Mouse (Mus musculus) kidney, adult 18-20 months (tissue): ENCODE measurements at regions not wholly inside any gene's neighbourhood (a gene's known extent, or its start where the extent isn't known, plus 50 kb on each side); places are given as distances from the start of the nearest gene placed in this dataset.

ENCODE experiments used
- DNase-seq: peaks from one replicate; pipeline ENCODE4 v3.0.0; 2021

DNA sequence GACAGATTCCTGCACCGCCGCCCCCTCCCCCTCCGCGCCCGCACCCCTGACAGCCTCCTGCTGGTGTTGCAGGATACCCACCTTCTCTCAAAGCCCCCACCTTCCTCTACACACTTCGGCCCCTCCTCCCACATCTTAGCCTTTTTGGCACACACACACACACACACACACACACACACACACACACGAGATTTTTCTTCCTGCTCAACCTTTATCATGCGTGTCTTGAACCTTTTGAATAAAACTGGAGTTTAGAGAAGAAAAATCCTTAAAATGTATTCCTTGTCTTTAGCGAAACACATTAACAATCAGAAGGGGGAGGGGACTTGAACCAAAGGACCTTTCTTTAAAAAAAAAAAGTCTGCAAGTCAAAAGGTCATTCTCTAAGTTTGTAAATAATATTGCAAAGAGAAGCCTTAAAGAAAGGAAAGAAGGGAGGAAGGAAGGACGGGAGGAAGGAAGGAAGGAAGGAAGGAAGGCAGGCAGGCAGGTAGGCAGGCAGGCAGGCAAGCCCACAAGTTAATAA is 227.7 kb downstream of the Mef2c start:
- DNase-seq, result no peak

DNA sequence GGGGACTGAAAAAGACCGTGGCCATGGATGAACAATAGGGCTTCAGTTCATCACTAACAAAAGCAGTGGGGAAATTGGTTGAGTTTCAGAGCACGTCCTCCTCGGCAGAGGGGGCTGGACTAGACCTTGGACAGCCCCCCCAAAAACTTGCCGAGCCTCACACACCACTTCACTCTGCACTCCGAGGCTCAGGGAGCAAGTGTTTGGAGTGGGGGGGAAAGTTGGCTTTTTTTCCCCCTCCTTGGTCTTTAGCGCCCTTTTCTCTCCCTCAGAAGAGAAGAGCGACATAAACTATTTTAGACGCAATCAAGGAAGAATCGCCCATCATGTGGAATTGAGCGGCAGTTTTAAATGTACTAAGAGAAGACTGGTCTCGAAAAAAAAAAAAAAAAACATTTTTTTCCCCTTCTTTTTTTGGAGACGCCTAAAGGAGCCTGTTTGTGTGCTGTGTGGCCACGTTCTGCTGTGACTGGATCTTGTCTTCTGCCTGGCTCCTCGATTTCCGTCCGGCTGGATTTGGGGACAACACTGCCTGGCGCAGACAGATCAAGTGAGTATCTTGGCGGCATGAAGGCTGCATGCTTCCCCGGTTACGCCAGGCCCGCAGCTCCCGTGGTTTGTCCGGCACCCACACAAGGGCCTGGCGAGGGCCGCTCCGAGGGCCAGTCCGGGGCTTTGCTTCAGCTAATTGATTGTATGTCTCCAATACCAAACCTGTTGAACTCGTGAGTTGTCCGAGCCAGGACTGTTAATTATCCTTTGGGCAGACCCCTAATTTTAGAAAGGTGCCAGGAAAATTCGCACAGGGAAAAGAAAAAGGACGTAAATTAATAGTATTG is 228.7 kb downstream of the Mef2c start:
- DNase-seq, result no peak

DNA sequence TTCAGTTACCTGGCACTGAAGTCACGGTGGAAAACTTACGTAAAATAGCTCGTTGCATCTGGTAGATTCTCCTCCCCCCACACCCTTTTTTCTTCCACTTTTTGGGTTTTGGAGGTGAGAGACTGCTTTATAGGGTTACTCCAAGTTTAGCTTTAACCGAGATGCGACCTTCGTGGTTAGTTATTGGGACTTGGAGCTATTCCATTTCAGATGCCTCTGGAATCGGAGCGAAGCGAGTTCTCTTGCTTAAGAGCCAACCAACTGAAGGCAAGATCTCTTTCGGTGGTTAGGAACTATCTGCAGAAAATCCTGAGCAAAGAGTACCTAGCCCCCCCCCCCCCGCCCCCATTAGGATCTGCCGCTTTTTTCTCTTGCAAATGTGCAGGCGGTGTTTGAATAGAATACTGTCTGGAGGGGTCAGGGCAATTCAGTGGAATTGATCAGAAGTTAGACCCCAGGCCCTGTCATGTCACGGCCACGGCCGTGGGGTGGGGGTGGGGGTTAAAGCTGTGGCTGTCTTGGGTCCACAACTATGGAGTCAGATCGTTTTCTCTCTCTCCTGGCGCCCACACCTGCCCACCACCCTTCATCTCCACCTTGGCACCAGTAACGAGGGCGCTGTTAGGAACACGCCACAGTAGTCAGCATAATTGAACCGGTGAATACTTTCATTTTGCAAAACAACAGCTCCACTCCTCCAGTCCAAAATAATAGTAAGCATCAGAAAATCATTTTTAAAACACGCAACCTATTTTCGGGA is 229.6 kb downstream of the Mef2c start:
- DNase-seq, result no peak

DNA sequence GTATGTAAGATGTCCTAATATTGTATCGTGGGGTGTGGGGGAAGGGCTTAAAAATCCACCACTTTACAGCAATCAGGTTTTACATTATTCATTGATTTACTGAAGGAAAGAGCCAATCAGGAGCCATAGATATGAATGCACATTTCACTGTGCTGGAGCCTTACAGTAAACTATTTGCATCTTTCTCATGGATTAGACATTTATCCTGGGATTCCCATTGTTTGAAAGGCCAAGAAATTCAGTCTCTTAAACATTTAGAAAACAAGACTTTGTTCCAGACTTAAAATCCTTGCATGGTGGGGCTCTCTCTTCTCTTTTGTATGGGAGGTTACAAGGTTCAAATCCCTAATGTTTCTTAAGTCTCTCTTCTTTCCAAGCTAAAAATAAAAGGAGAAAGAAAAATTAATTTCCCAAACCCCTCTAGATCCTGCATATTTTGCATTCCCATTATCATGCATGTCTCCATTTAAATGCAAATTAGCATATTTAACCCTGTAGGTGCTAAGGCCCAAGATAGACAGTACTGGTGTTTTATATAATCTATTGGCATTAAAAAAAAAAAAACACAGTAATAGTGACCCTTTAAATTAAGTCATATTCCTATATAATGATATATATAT is 230.3 kb downstream of the Mef2c start:
- DNase-seq, result no peak

DNA sequence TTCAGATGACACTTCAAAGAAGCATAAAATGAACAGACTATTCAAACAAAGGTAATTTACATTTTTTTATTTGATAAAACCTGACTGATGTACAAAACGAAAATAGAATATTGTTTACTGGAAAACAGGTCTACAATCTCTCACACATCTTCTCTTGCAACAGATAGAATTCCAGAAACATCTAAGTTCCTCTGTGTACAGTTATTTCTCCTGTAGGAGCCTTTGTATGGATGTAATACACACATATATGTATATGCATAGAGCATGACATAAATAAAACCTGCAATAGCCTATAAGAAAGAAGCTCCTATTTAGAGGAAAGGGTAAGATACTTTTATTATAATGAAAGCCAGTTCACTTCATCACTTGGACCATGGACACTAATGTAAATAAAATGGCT is 230.8 kb downstream of the Mef2c start:
- no peak for DNase-seq

DNA sequence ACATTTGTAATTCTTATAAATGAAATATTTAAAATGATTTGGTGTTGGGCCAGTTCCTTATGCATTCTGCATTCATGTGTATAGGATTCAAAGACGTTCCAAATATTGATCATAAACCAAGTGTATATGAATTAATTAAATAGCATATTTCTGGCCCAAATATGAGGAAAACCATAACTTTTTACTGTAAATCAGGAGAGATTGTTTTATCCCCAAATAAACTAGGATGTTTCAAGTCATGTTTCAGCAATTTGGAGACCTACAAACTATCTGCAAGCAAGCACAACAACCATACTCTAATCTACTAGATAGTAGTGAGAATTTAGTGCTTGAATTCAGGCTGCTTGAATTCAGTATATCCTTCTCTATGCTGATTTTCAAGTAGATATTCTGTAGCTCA is 231.3 kb downstream of the Mef2c start:
- DNase-seq, result no peak

DNA sequence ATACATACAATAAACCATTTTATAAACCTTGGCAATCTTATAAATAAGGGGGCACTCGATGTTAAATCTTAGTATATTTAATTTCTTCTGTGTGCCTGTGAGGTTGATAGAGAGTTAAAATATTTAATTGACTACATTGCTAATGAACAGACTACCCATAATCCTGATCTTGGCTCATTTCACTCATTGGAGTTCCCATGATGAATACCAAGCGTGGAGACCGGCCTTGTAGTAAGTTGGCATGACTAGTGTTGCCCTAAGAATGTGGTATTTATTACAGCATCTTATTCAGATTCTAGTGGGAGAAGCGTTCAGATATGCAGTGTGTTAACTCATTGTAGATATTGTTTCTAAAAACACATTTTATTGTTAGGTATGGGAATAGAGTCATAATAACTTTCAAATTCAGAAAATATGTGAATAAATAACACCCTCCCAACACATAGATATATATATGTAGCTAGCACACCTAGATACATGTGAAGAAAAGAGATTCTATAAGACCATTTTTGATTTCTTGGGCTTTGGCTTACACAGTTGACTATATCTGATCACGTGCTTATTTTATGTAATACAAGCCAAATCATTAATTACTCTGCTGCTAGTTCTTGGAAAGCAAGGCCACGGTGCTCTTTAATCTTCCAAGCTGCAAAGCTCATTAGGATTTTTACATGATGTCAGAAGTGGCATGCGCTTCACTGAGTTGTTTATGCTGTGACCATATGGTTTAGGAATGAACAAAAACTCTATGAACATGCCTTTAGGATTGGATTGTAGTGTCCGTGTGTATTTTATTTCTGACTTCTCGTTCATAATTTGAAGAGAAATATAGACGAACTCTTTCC is 232.0 kb downstream of the Mef2c start:
- no peak for DNase-seq

DNA sequence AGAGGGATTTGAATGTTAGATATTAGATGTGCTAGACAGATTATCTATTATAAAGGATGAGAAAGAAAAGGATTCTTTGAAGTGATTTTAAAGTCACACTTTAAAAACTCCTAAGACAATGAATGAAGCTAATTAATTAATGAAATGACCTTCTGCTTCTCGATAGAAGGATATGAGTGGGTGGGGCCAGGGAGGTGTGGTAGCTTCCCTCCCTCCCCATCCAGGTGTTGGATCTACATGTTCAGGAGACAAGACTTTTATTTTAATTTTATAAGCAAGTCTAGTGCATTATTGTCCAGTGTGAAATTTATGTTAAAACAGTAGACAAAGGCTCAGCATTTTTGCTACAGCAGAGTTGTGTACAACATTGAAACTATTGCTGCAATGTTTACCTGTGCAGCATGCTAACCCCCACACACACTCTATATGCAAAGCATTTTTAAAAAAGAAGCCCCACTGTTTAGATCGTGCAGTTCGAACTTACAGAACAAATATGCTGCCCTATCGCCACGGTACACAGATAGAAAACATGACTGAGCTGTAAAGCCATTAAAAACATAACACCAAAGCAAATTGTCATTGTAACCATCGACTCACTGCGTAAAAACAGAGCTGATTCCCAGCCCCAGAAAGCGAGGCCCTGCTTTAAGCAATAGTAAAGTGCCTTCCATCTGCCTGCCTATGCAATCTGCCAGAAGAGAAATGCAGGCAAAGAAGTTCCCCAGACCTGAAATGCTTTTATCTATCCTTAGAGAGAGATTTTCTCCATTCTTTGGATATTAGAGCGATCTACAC is 233.4 kb downstream of the Mef2c start:
- DNase-seq, result no peak

DNA sequence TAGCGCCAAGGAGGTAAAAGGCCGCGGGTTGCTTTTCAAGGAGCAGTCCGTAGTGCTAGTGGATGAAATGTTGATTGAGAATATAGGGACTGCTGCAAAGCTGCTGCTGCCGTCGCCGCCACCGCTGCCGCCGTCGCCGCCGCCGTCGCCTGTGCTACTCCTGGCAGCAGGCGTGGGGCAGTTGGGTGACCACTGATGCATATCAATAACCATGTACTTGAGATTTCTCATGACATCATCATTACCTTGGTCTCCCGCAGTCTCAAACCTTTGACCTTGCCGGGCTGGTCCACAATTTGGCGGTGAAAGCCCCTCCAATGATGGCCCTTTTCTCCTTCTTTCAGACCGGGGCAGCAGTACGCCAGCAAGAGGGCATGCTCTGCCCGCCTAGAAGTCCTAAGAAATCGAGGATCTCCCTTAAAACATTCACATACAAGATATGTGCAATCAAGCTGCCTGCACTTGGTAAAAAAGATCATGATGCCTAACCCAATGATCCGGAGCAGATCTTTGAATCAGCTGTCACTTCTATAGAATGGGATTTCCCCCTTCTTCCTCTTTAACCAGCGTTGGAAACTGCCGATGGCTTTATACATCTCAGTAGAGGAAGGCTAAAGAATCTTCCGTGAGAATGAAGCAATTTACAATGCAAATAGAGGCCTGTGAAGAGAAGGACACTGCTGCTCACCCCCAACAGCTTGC is 234.1 kb downstream of the Mef2c start:
- no peak for DNase-seq

DNA sequence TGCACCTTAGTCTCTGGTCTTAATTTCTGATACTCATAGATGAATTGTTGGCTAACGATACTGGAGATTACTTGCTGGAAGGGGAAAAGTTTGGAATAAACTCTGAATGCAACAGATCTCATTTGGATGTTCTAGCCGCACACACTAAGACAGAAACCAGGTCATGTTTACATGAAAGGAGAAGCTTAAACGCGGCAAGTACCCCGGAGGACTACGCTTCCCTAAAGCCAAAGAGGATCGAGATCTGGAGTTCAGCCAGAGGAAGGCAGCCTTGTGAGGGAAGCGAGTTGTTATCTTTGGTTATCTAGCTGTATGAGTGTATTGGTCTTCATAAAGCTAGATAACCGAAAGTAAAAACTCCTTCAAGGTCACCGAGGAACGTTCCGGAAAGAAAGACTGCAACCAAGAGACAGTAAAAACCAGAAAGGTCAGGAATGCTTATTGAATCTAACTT is 234.7 kb downstream of the Mef2c start:
- DNase-seq, result no peak

DNA sequence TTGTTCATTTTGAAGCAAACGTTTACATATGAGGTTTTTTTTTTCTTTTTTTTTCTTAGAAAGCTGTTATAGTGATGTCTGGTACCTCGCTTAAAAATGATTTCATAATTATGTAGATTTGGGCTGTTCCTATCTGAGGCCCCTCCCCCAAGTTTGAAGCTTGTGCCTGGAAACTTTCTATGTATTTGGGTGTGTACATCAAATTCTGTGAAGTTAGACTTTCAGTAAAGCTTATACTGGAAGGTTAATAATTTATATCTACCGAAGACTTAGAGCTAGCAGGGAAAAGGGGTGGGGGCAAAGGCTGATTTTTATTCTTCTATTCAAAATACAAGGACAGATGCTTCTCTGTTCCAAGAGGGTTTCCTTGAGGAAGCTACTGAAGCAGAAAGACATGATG is 235.3 kb downstream of the Mef2c start:
- DNase-seq, result no peak

DNA sequence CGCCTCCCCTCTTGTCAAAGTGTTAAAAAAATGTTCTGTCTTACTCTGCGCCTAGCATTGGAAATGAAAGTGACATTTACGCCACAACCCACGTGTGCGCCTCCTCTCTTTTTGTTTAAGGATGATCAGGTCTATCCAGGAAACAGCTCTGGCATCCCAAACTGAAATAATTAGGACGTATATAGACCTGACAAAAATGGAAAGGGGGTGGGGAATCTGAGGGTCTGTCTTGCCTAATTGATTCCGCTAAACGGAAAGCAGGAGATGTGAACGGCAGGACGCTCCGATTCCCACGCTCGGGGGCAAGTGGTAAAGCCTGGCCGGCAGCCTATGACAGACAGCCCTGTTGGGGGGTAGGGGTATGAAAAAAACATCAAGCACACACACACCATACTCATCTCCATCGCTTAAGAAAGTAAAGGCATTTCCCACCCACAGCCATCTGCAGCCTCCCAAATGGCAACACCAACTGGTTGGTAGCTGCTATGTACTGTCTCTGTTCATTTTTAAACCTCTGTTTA is 235.8 kb downstream of the Mef2c start:
- DNase-seq, result no peak

DNA sequence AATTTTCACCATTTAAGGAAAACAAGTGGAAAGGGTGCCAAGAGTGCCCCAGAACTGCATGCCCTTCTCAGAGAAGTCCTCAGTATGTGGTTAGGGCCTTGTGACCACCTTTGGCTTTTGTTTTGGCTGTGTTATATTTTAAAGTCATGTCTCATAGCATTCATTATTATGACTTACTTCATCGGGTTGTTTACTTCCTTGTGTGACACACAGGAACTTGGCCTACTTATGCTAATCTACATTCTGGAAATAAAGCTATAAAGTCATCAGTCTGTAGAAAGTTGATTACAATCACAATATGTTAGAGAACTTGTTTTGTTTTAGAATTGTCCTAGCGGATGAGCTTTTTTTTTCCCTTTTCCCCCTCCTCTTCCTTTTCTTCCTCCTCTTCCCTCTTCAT is 236.3 kb downstream of the Mef2c start:
- no peak for DNase-seq

DNA sequence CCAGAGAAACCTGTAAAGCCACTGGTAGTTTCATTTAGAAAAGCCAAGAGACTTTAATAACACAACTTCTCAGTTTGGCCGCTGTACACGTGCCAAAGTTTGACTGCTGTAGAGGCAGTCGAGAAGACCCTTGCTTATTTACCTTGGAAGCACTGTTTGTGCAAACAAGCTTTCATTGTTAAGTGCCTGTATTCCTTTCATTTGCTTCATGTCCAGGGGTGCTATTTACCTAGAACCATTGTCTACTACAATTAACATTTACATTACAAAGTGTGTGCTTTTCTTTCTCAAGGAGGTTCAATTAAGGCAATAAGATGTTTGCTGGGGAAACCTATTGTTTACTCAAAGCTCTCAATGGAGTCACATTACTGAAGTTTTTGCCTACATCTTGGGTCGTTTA is 236.9 kb downstream of the Mef2c start:
- DNase-seq, result no peak

DNA sequence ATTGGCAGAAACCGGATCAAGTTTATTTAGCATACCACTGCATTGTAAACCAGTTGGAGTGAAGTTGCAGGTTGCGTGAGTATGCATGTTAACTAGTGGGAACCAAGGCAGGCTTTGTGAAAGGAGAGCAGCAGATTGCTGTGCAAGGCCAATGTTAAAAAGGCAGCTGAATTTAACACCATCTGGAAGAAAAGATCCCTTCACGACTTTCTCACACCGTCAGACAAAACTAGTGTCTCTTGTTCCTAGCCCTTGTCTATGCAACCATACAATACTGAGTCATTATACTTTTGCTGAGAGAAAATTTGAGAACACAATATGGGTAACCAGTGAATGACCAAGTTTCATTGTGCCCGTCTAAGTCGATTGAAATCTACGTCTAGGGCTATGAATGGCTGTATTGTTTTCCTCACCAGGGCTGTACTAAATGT is 237.8 kb downstream of the Mef2c start:
- DNase-seq, result no peak

DNA sequence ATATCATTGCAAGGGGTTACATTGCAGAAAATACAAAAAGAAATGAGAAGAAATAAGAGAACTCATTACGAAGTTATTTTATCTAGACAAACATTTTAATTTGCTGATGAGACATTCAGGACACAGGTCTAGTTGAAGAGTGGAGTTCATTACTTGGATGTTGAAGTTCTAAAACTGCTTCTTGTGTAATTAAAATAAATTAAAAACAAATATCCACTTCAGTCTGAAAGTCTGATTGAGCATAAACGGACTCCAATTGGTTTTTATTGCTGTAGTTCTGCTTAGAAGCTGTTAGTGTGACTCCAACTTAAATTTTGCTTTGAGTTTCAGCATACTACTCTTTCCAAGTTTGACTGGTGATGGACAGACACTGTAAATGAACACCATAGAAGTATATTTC is 238.3 kb downstream of the Mef2c start:
- no peak for DNase-seq

DNA sequence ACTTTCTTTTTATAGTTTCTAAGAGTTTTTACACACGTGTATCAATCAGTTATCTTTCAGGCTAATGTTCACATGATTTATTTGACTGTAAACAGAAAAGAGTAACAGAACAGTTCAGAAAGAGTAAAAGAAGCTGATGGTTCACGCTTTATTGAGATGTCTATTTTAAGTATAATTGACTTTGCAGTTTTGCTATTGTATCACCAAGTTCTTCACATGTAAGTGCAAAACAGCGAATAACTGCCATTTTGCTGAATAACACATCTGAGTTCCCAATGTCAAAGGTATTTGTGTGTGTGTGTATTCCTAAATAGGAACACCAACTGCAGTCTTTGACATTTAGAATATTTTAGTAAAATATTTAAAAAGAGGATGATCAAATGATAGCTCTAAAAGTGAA is 238.7 kb downstream of the Mef2c start:
- no peak for DNase-seq

DNA sequence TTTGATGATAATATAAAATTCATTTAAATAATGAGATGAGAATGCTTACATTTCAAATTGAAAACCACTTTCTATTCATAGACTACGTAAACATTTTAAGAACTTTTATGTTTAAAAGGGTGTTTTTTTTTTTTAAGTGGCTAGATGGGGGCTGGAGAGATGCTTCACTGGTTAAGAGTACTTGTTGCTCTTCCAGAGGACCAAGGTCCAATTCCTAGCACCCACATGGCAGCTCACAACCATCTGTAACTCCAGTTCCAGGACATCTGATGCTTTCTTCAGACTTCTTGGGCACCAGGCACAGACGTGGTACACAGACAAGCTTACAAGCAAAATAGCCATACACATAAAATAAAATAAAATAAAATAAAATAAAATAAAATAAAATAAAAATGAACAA is 239.5 kb downstream of the Mef2c start:
- DNase-seq, result no peak

DNA sequence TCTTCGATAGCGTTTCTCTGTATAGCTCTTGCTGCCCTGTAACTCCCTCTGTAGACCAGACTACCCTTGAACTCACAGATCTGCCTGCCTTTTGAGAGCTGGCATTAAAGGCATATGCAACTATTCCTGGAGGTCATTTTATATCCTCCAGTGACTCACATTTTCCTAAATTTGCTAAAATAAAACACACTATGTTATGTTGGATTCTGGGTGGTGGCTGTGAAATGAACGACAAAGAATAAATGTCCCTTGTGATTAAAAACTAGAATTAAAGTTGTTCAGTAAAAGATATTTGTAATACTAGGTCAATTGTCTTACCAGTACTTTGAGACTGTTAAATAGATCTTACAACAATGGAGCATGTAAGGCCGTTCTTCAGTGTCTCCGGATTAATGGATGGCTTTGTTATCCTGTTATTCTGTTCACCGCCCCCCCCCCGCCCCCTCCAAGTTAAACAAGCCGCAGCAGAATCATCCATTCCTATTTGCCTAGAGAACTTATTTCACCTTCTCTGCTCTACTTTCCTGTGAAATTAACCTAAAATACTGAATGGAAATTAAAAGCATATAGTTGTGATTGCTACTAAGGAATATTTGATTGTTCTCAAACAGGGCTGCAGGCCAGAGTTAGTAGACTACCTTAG is 240.4 kb downstream of the Mef2c start:
- no peak for DNase-seq

DNA sequence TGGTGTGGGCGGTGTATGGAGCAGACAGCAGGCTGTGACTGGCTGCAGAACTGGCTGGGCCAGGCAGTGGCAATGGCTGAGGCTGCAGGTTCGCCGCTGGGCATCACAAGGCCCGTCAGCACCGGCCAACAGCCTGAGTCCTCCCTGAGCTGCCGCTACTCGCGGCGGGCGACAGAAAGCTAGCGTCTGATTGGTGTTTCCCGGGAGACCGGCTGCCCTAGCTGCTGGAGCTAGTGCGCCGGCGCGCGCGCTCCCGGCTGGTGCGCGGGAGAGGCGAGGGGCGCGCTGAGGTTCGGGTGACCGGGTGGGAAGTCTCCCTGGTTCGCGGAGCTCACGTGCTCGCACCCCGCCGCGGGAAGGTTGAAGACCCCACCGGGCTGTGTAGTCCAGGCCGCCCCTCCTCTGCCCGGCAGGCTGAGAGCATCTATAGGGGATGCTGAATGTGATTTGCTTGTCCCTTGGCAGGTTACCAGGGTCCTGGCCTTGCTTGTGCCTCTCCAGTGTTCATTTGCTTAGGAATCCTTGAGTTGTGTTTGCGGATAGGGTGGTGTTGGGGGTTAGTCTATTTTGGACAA is 241.2 kb downstream of the Mef2c start:
- DNase-seq, result peak; percentile 60
